Mouse (Mus musculus) liver, adult 2 months (tissue): ENCODE data around the gene Naaa. TPM values are rescaled to one million over a fixed set of nuclear protein-coding genes. Genes with fewer than 3 reads are reported as not detected.

Source experiments
- DNase-seq: peaks from one replicate; pipeline ENCODE4 v3.0.0-alpha.2; 2011; ENCODE audit warnings: low read depth, low spot score; ENCODE audit errors: extremely low read depth
- H3K27ac ChIP-seq: fragments of 200-500 bp; replicated peaks from 2 replicates; pipeline ENCODE4 v1.5.1; 2012; ENCODE audit warnings: low read depth, mild to moderate bottlenecking, control low read depth, inconsistent platforms, low read length; ENCODE audit not compliant: insufficient read depth
- H3K27me3 ChIP-seq: fragments of 200-500 bp; 2 replicates; pipeline ENCODE4 v1.6.1; 2012; ENCODE audit warnings: mild to moderate bottlenecking, moderate library complexity, low read length, inconsistent platforms; ENCODE audit not compliant: control insufficient read depth, insufficient read depth
- H3K36me3 ChIP-seq: fragments of 200-500 bp; 2 replicates; pipeline ENCODE4 v1.6.1; 2012; ENCODE audit warnings: low read length, inconsistent platforms; ENCODE audit not compliant: control insufficient read depth, insufficient read depth
- H3K4me1 ChIP-seq: fragments of 200-500 bp; 2 replicates; pipeline ENCODE4 v1.6.1; 2011; ENCODE audit warnings: low read length; ENCODE audit not compliant: control insufficient read depth, insufficient read depth
- H3K4me3 ChIP-seq: fragments of 200-500 bp; 2 replicates; pipeline ENCODE4 v1.5.1; 2011; ENCODE audit warnings: low read depth, mild to moderate bottlenecking, control low read depth, low read length, moderate library complexity; ENCODE audit not compliant: insufficient read depth
- H3K79me2 ChIP-seq: fragments of 200-500 bp; 2 replicates; pipeline ENCODE4 v1.6.1; 2012; ENCODE audit warnings: inconsistent platforms, mild to moderate bottlenecking, low read length, moderate library complexity; ENCODE audit not compliant: control insufficient read depth, insufficient read depth
- H3K9ac ChIP-seq: fragments of 200-500 bp; 2 replicates; pipeline ENCODE4 v1.6.1; 2012; ENCODE audit warnings: low read depth, mild to moderate bottlenecking, control low read depth, inconsistent platforms, low read length
- CTCF ChIP-seq: fragments of 200-500 bp; IDR thresholded peaks from 2 replicates; pipeline ENCODE4 v1.5.1; 2011; ENCODE audit warnings: low read depth, low read length, control low read depth
- POLR2A ChIP-seq: fragments of 200-500 bp; IDR thresholded peaks from 2 replicates; pipeline ENCODE4 v1.6.1; 2011; ENCODE audit warnings: low read length, control low read depth; ENCODE audit not compliant: insufficient read depth; ENCODE audit errors: extremely low read depth
- WGBS: fragments of 180-500 bp; shearing (Covaris S2); methylation state at CpG from one replicate; pipeline ENCODE4 v1.1.7; 2018; 5-methylcytosine and 5-hydroxymethylcytosine counted together
- polyA plus RNA-seq: library from polyadenylated mRNA; depleted of rRNA; stranded (reverse); fragments of >200 nt; gene quantifications from 2 replicates; pipeline ENCODE4 v1.2.3, GENCODE M21; 2012; rRNA removed
- total RNA-seq: library from RNA; depleted of rRNA; stranded (reverse); fragments of >200 nt; gene quantifications from 2 replicates; pipeline ENCODE4 v1.2.3, GENCODE M21; 2014; rRNA removed

Gene Naaa
- total RNA-seq (4.4 and 5.0 TPM in 2 replicates), polyA plus RNA-seq (4.8 and 5.2 TPM in 2 replicates)

- Histone ChIP-seq H3K79me2 (no peaks in the 10 kb centered on the region), H3K27ac (peak within 1 kb of the TSS; percentile 69), H3K27me3 (no peaks in the 10 kb centered on the region), H3K4me3 (peak within 1 kb of the TSS; percentile 66), H3K9ac (peak within 1 kb of the TSS; percentile 73), H3K36me3 (no peaks in the 10 kb centered on the region), H3K4me1 (no peaks in the 10 kb centered on the region)
- WGBS = 1% methylated on average over 54 of the region's 54 CpGs
- peak; percentile 71 for TF ChIP-seq CTCF
- TF ChIP-seq POLR2A = peak; percentile 64
- DNase-seq = peak; percentile 91
Measured at GRCm38 (mm10) chr5:92277437-92278394, at the start of gene Naaa. Gene Naaa (minus strand): TSS chr5:92278170.

- Histone ChIP-seq H3K27ac (no peak overlapping the region; the same call in 1 of the 2 replicates), H3K79me2 (no peaks in the 10 kb centered on the region), H3K27me3 (no peaks in the 10 kb centered on the region), H3K9ac (no peak overlapping the region), H3K36me3 (no peaks in the 10 kb centered on the region), H3K4me3 (no peak overlapping the region), H3K4me1 (peaks cover 22% of the 10 kb centered on the region)
- 28% methylated on average over 6 of the region's 6 CpGs for WGBS
- DNase-seq = peak; percentile 76
- TF ChIP-seq POLR2A = no peak
- no peak for TF ChIP-seq CTCF
Measured at GRCm38 (mm10) chr5:92327367-92327766, 49.4 kb upstream of the Naaa start.

- TF ChIP-seq CTCF (no peak), POLR2A (no peak)
- H3K27ac ChIP-seq = peak overlapping the region; percentile 81
- no peak overlapping the region for H3K4me3 ChIP-seq
- DNase-seq = peak; percentile 99
- H3K9ac ChIP-seq = no peak overlapping the region
- no peaks in the 10 kb centered on the region for H3K79me2 ChIP-seq
- H3K27me3 ChIP-seq = no peaks in the 10 kb centered on the region
- WGBS = 16% methylated on average over 5 of the region's 5 CpGs
- H3K4me1 ChIP-seq = peaks cover 29% of the 10 kb centered on the region
- H3K36me3 ChIP-seq = no peaks in the 10 kb centered on the region
Measured at GRCm38 (mm10) chr5:92323264-92323663, 45.3 kb upstream of the Naaa start.

- no peak for TF ChIP-seq CTCF
- no peak for TF ChIP-seq POLR2A
- DNase-seq = peak; percentile 87
- Histone ChIP-seq H3K4me1 (peaks cover 23% of the 10 kb centered on the region), H3K4me3 (no peak overlapping the region), H3K27me3 (no peaks in the 10 kb centered on the region), H3K27ac (peak overlapping the region; percentile 82), H3K36me3 (no peaks in the 10 kb centered on the region), H3K79me2 (no peaks in the 10 kb centered on the region), H3K9ac (no peak overlapping the region; the same call in 1 of the 2 replicates)
- WGBS = 30% methylated on average over 4 of the region's 4 CpGs
Measured at GRCm38 (mm10) chr5:92322612-92323011, 44.6 kb upstream of the Naaa start.

GRCm38 (mm10) chr5:92321631-92322400, 43.8 kb upstream of the Naaa start:
- peak; percentile 70 for DNase-seq

More at GRCm38 (mm10) chr5:92321631-92322400, 43.8 kb upstream of the Naaa start:
- H3K27me3 ChIP-seq = no peaks in the 10 kb centered on the region
- 53% methylated on average over 8 of the region's 8 CpGs for WGBS
- no peaks in the 10 kb centered on the region for H3K79me2 ChIP-seq
- peak overlapping the region; percentile 82 for H3K27ac ChIP-seq
- H3K4me3 ChIP-seq = no peak overlapping the region
- no peak overlapping the region for H3K9ac ChIP-seq
- H3K36me3 ChIP-seq = no peaks in the 10 kb centered on the region
- H3K4me1 ChIP-seq = peaks cover 18% of the 10 kb centered on the region
- TF ChIP-seq POLR2A = no peak
- peak; percentile 38 for TF ChIP-seq CTCF
